Mouse (Mus musculus) c-Kit-positive CD71-negative TER-119-negative erythroid progenitor cells, embryonic 14.5 days (primary cell): Measurements from ENCODE around the gene Cdkl3.

Experiments
- DNase-seq: peaks from one replicate; pipeline ENCODE4 v3.0.0-alpha.2; 2013; ENCODE audit warnings: low read depth

Gene Cdkl3

DNA sequence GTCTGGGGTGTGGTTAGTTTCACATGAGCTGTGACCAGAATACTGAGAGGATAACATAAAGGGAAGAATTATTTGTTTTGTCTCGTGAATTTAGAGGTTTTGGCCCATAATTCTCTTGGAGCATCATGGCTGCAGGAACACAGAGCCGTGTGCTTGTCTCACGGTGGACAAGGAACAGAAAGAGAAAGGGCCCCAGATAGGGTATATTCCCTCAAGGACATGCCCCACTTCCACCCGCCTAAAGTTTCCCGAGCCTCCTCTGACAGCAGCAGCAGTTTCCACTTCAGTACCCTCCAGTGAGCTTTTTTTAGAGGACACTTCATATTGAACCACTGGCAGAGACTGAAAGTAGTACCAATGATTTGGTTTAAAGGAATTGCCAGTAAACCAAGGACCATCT is 7.5 kb downstream of the Cdkl3 start:
- DNase-seq = no peak

DNA sequence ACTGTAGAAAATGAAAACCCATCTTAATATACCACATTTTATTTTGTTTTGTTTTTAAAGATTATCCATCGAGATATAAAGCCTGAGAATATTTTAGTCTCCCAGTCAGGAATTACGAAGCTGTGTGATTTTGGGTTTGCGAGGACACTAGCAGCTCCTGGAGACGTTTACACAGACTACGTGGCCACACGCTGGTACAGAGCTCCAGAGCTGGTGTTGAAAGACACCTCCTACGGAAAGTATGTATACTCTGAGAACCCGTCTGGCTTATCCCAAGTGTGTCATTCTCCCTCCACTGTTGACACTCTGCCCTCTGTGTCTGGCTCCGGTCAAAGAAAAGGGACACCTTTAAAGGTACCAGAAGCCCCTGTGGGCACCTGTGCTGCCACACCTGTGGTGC is 14.2 kb downstream of the Cdkl3 start:
- no peak for DNase-seq

DNA sequence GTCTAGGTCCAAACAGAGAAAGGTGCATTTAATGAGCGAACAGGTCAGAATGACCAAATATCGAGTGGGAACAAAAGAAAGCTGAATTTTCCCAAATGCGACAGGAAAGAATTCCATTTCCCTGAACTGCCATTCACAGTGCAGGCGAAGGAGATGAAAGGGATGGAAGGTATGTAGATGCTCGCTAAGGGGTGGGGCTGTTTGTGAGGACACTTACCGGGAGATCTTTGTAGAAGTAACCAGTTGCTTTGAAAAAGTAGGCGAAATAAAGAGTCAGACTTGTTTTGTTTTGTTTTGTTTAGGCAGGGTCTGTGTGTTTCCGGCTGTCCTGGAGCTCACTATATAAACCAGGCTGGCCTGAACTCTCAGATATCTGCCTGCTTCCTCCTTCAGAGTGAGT is 28.3 kb downstream of the Cdkl3 start:
- no peak for DNase-seq

DNA sequence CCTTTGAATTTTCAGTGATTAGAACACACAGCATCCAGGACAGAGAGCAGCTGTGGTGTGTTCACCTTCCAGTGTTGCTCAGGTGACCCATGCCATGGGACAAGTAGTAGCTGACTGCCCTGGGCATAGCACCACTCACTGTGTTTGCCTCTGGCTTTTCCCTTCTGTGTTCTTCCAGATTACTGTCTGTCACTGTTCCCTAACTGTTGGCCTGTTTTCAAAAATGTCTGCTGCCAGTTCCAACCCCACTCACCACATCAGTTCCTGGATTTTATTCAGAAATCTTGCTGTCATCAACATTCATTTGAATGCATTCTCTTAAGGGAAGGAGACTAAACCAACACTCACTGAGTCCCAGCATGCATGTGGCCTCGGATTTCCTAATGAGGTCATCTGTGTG is 29.9 kb downstream of the Cdkl3 start:
- DNase-seq = no peak

DNA sequence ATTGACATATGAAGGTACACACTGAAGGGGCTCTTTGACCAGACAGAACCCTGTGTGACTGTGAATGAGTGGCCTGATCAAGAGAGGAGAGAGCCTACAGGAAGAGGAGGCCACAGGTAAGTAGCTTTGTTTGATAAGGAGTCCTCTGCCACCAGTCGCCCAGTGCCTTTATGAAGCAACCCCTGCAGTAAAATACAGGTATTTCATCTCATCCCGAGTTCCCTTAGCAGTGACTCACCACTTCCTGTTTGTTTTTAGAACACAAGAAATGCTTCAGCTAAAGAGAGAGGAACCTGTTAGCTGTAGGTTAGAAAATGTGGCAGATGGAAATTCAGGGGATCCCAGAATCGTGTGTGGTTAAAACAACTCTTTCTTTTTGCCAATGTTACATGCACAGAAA is 31.9 kb downstream of the Cdkl3 start:
- DNase-seq = no peak

DNA sequence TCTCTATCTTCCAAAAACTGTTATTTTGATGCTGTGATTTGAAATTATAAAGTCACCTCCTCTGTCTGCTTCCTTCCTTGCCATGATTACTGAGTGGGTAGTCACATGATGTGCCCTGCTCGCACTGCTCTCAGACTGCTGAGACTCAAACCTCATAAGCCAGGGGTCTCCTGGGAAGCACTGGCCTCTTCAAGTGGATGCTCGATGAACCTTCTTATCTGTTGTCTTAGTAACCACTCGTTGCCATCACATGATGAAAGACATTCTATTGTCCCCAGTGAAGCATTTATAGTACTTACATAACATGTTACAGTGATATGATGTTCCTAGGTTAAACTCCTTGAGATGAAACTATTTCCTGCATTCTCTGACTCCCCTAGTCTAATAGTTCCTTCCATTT is 33.6 kb downstream of the Cdkl3 start:
- DNase-seq = no peak

DNA sequence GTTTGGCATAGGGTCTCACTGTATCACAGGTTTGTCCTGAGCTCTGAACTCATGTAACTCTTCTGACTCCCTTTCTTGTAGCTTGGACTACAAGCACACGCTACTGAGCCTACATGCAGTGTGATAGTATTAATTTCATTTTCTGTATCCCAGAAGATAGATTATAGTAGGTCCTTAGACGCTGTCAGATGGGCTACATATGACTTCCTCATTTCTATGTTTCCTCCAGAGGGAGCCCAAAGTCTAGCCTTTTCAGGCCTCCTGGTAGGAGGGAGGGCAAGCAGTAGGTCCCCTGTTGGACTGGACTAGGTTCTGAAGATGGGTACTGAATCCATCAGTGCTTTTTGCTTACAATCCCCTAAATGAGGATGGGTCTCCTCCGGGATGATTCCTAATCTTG is 39.2 kb downstream of the Cdkl3 start:
- no peak for DNase-seq

DNA sequence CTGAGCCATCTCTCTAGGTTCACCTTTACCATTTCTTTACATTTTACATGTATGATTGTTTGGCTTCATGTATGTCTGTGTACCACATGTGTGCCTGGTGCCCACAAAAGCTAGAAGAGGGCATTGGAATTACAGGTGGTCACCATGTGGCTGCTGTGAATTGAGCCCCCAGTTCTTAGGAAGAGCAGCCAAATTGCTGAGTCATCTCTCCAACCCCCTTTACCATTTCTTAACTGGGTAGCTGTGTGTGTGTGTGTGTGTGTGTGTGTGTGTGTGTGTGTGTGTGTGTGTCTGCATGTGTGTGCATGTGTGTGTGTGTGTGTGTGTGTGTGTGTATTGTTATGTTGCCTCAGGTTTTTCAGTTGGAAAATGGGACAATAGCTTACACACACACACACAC is 40.1 kb downstream of the Cdkl3 start:
- DNase-seq = no peak

DNA sequence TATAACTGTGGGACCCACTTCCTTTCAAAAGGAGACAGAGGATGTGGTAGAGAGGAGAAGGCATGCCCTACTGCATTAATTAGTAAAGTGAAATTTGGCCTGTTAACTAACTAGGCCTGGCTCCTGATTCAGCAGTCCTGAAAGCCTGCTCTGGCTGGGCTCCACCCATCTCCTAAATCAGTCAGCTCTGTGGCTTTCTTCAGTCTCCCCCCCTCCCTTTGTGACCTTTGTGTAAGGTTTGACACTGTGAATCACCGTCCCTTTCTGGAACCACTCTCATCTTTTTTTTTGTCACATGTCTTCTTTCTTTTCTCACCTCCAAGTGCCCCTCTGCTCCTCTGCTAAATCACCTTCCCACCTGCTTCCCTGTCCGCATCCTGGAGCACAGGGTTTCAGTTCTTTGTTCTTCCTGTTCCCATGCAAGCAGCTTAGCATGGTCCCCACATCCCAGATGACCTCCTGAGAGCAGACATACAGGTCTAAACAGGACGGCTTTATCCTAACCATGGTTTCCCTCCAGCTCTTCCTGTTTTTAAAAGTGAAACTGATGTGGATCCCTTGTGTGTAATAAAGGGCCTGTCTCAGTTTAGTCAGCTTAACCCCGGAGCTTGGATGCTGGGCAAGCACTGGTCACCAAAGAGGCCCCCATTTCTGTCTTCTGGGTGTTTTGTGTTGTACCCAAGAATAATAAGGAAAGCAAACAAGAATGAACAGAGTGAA is 42.6 kb downstream of the Cdkl3 start:
- DNase-seq = no peak

DNA sequence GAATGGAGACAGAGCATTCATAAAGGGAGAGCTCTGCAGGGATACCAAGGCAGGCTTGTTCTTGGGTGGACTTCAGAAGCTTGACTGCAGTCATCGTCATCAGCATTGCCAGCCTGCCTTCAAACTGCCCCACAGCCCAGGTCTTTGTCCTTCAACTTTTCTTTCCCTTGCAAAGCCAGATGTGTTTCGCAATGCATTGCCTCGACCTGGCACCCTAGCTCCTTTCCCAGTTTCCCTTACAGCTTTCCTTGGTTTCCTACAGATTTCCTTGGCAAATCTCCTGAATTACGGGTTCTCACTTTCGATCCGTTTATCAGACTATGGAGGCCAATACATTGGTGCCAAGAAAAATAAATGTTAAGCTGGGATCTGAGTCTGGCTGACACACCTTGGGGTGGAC is 49.4 kb downstream of the Cdkl3 start:
- DNase-seq = no peak

DNA sequence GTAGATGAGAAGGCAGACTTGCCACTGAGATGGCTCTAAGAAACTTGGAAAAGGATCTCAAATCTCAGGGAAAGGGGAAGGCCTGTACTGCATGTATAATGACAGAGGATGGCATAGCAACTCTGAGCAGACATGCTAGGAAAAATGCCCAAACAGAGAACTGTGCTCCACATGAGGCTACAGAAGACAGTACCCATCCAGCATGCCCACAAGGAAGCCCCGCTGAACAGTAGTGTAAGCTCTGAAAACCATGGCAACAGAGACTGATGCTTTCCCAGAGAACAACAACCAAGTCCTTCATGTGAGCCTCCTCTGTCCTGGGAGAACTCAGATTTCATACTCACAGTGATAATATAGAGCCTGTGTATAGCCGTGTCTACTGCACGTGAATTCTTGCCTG is 50.7 kb downstream of the Cdkl3 start:
- DNase-seq = no peak

DNA sequence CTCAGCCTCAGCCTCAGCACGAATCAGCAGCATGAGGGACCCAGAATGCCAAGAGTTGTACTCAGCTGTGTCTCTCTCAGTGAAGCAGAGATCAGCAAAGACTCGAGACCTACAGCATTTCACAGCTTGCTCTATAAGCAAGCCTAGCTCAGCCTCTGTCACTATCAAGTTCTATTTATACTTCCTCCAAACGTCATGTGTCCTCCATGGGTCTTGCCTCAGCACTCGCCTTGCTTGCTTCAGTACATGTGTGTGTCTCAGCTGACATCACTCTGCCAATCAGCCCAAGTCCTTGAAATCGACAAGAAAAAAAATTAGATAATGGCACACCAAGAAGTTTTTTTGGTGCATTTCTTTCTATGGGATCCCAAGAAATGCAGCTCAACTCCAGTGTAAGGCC is 52.2 kb downstream of the Cdkl3 start:
- DNase-seq = no peak

DNA sequence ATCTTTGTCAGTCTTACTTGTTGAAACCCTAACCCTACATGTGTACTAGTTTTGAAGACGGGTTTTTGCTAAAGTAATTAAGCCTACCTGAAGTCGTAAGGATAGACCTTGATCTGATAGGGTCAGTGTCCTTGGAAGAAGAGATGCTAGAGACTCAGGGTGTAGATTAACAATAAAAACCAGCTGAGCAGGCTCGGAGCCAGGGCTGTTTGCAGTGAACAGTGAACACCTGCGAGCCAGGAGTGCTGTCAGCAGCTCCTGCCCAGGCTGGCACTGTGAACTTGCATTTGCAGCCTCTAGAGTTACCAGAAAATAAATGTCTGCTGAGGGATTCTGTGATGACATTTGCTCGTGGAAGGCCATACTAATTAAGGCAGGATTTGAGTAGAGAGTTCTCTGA is 55.0 kb downstream of the Cdkl3 start:
- no peak for DNase-seq

DNA sequence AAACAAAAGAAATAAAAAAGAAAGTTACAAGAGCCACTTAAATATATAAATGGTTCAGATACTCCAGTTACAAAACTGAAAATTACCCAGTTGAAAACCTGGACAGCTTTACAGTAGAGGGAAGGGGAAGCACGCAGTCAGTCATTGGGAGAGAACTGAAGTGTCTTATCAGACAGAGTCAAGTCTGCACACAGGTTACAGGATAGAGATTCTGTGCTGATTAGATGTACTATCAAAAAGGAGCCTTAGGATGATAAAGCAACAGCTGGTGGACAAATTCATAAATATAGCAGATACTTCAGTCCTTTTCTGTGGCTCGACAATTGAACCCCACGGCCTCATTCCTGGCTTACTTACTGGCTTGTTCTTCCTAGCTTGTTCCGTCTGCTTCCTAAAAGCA is 56.3 kb downstream of the Cdkl3 start:
- no peak for DNase-seq

DNA sequence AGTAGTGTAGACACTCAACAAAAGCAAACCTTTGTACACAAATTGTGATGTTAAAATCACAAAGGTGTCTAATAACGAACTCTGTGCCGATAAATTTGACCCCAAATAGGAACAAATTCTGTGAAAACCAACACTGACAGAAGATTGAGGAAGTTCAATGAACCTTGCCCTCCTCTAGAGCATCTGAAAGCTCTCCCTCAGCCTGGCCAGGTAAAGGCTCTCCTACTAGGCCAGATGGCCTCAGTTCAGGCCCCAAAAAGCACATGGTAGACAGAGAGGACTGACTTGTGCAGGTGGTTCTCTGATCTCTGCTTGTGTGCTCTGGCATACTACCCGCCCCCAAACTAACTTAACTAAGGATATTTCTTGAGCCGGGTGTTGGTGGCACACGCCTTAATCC is 58.4 kb downstream of the Cdkl3 start:
- no peak for DNase-seq

DNA sequence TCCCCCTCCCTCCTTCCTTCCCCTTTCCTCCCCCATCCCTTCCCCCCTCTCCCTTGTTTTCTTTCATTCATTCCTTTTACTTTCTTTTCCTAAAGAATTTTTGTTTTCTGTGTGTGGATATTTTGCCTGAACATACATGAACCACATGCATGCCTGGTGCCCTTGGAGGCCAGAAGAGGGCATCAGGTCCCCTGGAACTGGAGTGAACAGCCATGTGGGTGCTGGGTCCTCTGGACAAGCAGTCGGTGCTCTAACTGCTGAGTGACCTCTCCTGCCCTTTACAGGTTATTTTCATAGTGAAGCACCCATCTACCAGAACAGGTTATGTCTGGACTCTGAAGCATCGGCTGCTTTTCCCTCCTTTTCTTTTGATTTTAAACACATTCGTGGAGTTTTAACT is 60.4 kb downstream of the Cdkl3 start:
- DNase-seq = no peak

DNA sequence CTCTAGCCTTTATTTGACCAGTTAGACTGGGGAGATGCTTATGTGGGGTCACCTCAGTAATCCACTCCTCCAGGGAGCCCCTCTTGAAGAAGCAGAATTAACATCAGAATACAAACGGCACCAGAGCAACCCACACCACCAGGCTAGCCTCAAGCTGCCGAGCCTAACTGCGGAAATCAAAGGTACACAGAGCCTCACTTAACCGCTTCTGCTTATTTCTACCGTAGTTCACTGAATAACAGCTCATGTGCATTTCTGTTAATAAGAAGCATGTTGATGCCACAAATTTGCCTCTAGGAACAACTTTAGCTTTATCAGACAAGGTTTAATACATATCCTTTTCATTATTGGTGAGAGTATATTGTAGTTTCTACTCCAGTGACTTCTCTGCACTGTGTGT is 61.8 kb downstream of the Cdkl3 start:
- no peak for DNase-seq

DNA sequence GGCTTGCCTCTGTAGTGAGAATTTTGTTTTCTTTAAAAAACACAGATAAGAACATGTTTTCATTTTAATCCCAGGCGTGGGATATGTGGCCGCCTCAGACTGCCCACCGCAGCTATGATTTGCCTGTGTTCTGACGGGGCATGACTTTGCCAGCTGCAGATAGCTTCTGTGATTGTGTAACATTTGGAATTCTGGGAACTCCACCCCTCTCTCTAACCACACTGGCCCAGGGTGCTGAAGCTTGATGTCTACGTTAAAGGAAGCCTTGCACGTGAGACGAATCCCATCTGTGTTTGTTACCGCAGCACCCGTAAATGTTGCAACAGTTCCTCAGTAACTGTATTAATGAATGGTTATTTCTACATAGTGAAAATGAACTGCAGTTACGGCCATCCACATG is 67.7 kb downstream of the Cdkl3 start:
- DNase-seq = no peak

DNA sequence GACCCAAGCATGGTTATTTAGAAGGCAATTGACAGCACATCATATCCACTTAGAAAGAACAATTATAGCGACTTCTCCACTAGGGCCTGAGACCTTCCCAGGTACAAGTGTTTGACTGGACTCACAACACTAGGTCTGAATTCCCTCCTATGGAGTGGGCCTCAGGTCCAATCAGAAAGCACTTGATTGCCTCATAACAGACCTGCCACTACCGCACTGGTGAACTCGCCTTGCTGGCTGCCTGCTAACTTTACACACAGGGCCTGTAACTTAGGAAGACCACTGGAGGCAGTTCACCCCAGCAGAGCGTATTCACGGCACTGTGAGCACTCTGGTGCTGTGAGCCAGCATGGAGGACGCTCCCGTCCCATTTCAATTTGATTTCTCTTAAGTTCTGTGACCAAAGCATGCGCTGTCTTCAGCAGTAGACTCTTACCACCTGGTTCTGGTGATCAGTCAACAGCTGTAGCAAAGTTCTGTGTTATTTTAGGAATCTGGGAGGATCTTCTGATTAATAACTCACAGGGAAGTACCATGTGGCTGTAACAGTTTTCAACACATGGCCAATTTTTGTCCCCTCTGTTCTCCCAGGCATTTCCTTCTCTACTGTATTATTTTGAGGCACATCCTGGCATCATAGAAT is 69.6 kb downstream of the Cdkl3 start:
- no peak for DNase-seq

DNA sequence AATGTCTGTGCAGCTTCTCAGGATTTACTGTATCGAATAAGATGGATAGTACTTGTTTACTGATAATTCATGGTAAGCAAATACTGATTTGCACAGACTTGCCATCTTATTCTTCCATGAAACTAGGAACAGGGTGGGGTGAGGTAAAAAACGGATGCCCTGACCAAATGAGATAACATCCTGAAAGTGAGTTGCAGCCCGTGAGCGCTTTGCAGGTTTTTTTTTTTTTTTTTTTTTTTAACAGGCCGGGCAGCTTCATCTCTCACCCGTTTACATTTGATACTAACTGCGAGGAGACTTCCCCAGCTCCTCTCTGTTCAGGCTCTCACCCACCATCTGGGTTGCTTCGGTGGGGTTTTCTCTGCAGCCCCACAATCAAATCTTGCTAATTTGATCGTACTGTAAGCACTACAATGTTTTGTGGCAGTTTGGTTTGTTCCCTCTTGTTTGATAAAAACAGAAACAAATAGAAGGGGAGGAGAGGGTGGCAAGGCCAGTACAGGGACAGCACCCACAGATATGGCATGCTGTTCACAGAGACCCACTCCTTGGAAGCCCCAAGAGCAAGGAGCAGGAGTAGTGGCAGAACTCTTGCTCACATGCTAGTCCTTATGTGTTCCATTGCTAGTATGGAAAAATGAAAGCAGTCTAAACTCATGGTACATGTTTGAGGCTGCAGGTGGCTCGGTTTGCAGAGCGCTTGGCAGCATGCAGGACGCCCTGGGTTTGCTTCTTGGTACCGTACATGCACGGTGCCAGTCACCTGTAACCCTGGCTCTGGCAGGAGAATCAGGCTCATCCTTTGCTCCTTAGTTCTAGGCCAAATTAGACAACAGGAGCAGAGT is 70.8 kb downstream of the Cdkl3 start:
- DNase-seq = no peak

DNA sequence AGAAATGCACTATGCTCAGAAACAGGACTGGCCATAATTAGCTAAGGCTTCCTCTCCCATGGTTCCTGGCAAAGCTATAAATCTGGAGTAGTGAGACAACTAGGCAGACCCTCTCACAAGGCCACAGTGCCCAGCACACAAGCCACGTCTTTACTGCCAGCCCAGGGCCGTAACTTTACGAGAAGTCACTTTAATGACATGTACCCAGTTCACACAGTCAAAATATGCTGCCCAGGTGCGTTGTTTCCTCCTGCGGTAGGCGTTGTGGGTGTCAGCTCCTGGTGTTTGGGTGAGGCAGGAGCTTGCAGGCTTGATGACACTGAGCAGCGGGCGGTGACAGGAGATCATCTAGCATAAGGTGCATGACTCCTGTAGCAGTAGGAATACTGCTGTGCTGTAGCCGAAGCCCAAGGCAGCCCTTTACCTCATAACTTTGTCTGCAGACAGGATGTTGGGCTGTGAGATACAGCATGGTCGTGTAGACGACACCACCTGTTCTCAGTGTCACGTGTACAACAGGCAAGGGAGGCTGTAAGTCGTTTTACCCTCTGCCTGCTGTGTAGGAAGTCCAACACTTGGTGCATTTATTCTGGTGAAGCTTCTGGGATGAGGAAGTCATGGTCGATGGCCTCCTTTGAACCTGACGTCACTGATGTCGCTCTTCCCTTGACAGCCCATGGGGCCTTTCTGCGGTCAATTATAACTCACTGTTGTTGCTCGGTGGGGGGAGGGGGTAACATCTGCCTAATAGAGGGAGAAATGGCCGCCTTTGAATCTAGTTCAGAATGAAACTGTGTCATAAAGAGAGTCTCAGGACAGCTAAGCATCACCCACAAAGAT is 72.0 kb downstream of the Cdkl3 start:
- no peak for DNase-seq

DNA sequence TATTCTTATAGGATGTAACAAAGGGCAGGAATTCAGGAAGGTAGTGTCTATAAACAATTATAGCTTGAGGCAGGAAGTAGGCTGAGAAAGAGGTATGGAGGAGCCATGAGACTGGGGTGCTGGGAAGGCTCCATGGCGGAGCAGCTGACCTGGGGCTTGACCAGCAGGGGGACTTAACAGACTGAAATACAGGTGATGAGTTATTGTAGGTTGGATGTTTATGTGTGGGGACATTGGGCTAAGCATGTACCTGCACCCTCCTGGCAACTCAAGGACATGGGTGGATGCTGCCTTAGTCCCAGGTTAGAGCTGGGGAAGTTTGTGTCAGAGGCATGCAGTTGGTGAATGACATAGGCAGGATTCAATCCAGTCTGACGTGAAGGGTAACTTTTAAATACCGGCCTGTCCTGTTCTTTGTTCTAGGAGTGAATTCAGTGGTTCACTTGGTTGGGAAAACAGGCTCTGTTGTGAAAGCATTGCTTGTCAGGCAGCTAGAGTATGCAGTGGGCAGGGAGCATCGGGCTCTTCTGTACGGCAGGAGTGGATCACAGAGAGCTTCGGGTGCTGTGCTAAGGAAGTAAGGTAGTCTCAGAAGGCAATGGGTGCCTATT is 72.8 kb downstream of the Cdkl3 start:
- no peak for DNase-seq
